Mouse (Mus musculus): ENCODE measurements around the gene Tns4. TPM values are rescaled to one million over a fixed set of nuclear protein-coding genes. Genes with fewer than 3 reads are reported as not detected.

Tns4 gene
- polyA plus RNA-seq, 1 experiment from 2014 or later, result 2.5 TPM

DNA sequence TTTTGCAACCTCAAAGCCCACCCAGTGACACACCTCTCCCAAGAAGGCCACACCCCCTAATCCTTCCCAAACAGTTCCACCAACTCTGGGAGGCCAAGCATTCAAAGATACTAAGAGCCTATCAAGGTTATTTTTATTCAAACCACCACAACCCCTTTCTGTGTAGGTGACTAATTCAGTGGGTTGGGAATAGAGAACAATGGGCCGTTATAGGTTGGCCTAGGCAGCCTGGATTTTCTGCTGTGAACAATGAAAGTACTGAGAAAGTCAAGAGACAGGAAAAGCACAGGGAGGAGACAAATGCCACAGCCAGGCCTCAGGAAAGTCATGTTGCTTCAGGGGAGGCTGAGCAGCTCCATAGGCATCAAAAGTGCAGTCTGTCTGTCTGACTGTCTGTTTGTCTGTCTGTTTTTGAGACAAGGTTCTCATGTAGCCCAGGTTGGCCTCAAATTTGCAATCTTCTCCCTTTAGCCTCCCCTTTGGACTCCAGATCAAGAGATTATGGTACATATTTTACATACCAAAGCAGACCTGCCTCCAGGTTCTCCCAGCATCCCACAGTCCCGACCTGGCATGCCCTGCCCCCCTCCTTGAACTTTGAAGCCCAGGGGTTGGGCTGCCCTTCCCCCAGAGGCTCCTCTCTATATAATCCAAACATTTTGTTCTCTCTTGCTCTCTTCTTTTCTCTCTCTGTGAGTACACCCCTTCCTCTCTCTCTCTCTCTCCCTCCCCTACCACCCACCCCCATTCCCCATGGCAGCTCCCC lies 6.0 kb upstream of the Tns4 start:
- no peaks in the 10 kb centered on the region for H3K36me3 ChIP-seq (ENCODE audit: control insufficient read depth, insufficient read depth, low read length)
- no peak overlapping the region for H3K4me2 ChIP-seq (replicated peaks; ENCODE audit: low read depth, low read length)
- H3K9ac ChIP-seq (replicated peaks; ENCODE audit: low read depth, low read length), result no peak overlapping the region
- 43% methylated on average over 2 of the region's 2 CpGs for WGBS
- no peak for ATAC-seq (ENCODE audit: insufficient number of reproducible peaks, insufficient read depth, low FRiP score, low read depth)
- no peaks in the 10 kb centered on the region for H3K27me3 ChIP-seq (ENCODE audit: control insufficient read depth, insufficient read depth, low read length)
- peak overlapping the region; percentile 34; the same call in 1 of the 2 replicates for H3K27ac ChIP-seq (ENCODE audit: low read length)
- H3K4me1 ChIP-seq (ENCODE audit: control insufficient read depth, insufficient read depth, low read length), result peaks cover 3% of the 10 kb centered on the region; the same call in 1 of the 2 replicates
- no peaks in the 10 kb centered on the region; the same call in 1 of the 2 replicates for H3K9me3 ChIP-seq (ENCODE audit: control insufficient read depth, low read depth, low read length)
- H3K4me3 ChIP-seq (ENCODE audit: low read depth, low read length), result no peak overlapping the region

- Histone ChIP-seq H3K9me3 (ENCODE audit: control insufficient read depth, low read depth, low read length) (no peaks in the 10 kb centered on the region; the same call in 1 of the 2 replicates), H3K4me3 (ENCODE audit: low read depth, low read length) (no peak overlapping the region), H3K36me3 (ENCODE audit: control insufficient read depth, insufficient read depth, low read length) (no peaks in the 10 kb centered on the region), H3K4me2 (replicated peaks; ENCODE audit: low read depth, low read length) (no peak overlapping the region), H3K27ac (ENCODE audit: low read length) (no peak overlapping the region), H3K27me3 (ENCODE audit: control insufficient read depth, insufficient read depth, low read length) (no peaks in the 10 kb centered on the region), H3K4me1 (ENCODE audit: control insufficient read depth, insufficient read depth, low read length) (peaks cover 3% of the 10 kb centered on the region; the same call in 1 of the 2 replicates), H3K9ac (replicated peaks; ENCODE audit: low read depth, low read length) (no peak overlapping the region)
- WGBS, result 85% methylated on average over 7 of the region's 7 CpGs
- ATAC-seq (ENCODE audit: insufficient number of reproducible peaks, insufficient read depth, low FRiP score, low read depth), result no peak
These were observed 4.6 kb upstream of the Tns4 start for GRCm38 (mm10) chr11:99093740-99094139.

DNA sequence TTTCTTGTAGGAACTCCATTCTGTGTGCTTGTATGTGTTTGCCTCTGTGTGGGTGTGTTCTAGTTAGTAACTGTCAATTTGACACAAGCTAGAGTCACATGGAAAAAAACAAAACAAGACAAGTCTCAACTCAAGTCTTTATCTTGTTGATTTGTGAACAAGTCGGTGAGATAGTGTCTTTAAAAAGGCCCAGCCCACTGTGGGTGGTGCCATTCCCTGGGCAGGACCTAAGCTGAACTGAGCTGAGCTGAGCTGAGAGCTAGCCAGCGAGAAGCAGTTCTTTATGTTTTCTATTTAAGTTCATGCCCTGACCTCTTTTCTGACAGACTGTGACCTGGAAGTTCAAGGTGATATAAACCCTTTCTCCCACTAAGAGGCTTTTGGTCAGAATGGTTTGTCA lies 2.6 kb upstream of the Tns4 start:
- Histone ChIP-seq H3K27me3 (ENCODE audit: control insufficient read depth, insufficient read depth, low read length) (no peaks in the 10 kb centered on the region), H3K36me3 (ENCODE audit: control insufficient read depth, insufficient read depth, low read length) (no peaks in the 10 kb centered on the region), H3K9me3 (ENCODE audit: control insufficient read depth, low read depth, low read length) (no peaks in the 10 kb centered on the region; the same call in 1 of the 2 replicates), H3K4me1 (ENCODE audit: control insufficient read depth, insufficient read depth, low read length) (peaks cover 3% of the 10 kb centered on the region; the same call in 1 of the 2 replicates), H3K9ac (replicated peaks; ENCODE audit: low read depth, low read length) (no peak overlapping the region), H3K27ac (ENCODE audit: low read length) (no peak overlapping the region), H3K4me3 (ENCODE audit: low read depth, low read length) (no peak overlapping the region), H3K4me2 (replicated peaks; ENCODE audit: low read depth, low read length) (no peak overlapping the region)
- 34% methylated on average over 2 of the region's 2 CpGs for WGBS
- ATAC-seq (ENCODE audit: insufficient number of reproducible peaks, insufficient read depth, low FRiP score, low read depth), result no peak

DNA sequence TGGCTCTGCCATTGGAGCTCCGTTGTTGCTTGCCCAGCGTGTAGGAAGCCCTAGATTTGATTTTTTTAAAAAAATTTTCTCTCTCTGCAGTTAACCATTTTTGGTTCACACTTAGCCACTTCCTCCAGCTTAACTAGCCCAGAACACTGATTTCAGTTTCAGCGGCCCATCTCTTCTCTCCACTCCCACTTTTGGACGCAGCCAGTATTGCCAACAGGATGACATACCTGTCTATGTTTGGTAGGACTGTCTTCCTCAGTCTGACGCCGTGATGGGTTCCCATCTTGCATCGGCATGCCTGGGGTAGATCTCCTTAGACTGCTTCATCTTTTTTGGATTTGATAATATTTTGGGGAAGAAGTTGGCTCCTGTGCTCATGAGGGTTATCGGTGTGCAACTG lies 1.3 kb upstream of the Tns4 start:
- 94% methylated on average over 8 of the region's 8 CpGs for WGBS
- H3K4me2 ChIP-seq (replicated peaks; ENCODE audit: low read depth, low read length), result no peak overlapping the region
- no peaks in the 10 kb centered on the region for H3K36me3 ChIP-seq (ENCODE audit: control insufficient read depth, insufficient read depth, low read length)
- H3K27ac ChIP-seq (ENCODE audit: low read length), result no peak overlapping the region
- no peak overlapping the region for H3K9ac ChIP-seq (replicated peaks; ENCODE audit: low read depth, low read length)
- H3K4me3 ChIP-seq (ENCODE audit: low read depth, low read length), result no peak overlapping the region
- H3K27me3 ChIP-seq (ENCODE audit: control insufficient read depth, insufficient read depth, low read length), result no peaks in the 10 kb centered on the region
- H3K9me3 ChIP-seq (ENCODE audit: control insufficient read depth, low read depth, low read length), result no peaks in the 10 kb centered on the region; the same call in 1 of the 2 replicates
- peaks cover 3% of the 10 kb centered on the region; the same call in 1 of the 2 replicates for H3K4me1 ChIP-seq (ENCODE audit: control insufficient read depth, insufficient read depth, low read length)
- ATAC-seq (ENCODE audit: insufficient number of reproducible peaks, insufficient read depth, low FRiP score, low read depth), result no peak

DNA sequence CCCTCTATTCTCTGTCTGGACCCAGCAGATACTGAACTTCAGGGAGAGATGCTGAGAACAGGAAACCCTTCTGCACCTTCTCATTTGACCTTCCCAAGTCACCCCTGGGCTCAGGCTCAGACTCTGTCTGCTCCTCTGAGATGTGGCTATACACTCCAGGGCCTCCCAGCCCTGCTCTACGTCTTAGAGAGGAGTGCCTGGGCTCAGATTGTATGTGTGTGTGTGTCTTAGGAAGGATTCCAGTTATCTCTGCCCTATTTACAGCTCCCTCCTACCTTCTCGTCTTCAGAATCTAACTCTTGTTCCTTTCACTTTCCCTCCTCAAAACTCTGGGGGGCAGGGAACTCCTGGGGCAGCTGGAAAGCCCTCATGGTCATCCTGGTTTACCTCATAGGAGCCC lies 620 bp downstream of the Tns4 start:
- no peaks in the 10 kb centered on the region for H3K36me3 ChIP-seq (ENCODE audit: control insufficient read depth, insufficient read depth, low read length)
- no peaks in the 10 kb centered on the region for H3K9me3 ChIP-seq (ENCODE audit: control insufficient read depth, low read depth, low read length)
- peaks cover 3% of the 10 kb centered on the region; the same call in 1 of the 2 replicates for H3K4me1 ChIP-seq (ENCODE audit: control insufficient read depth, insufficient read depth, low read length)
- ATAC-seq (ENCODE audit: insufficient number of reproducible peaks, insufficient read depth, low FRiP score, low read depth), result no peak
- H3K9ac ChIP-seq (replicated peaks; ENCODE audit: low read depth, low read length), result no peak overlapping the region
- no peak overlapping the region for H3K27ac ChIP-seq (ENCODE audit: low read length)
- no peak overlapping the region for H3K4me3 ChIP-seq (ENCODE audit: low read depth, low read length)
- no peaks in the 10 kb centered on the region for H3K27me3 ChIP-seq (ENCODE audit: control insufficient read depth, insufficient read depth, low read length)
- H3K4me2 ChIP-seq (replicated peaks; ENCODE audit: low read depth, low read length), result peak overlapping the region; percentile 8; the same call in 1 of the 2 replicates
- 43% methylated on average over 2 of the region's 2 CpGs for WGBS

- Histone ChIP-seq H3K27me3 (ENCODE audit: control insufficient read depth, insufficient read depth, low read length) (no peaks in the 10 kb centered on the region), H3K4me1 (ENCODE audit: control insufficient read depth, insufficient read depth, low read length) (peaks cover 10% of the 10 kb centered on the region; the same call in 1 of the 2 replicates), H3K27ac (ENCODE audit: low read length) (no peak overlapping the region), H3K4me2 (replicated peaks; ENCODE audit: low read depth, low read length) (no peak overlapping the region), H3K36me3 (ENCODE audit: control insufficient read depth, insufficient read depth, low read length) (no peaks in the 10 kb centered on the region), H3K9ac (replicated peaks; ENCODE audit: low read depth, low read length) (no peak overlapping the region), H3K9me3 (ENCODE audit: control insufficient read depth, low read depth, low read length) (no peaks in the 10 kb centered on the region), H3K4me3 (ENCODE audit: low read depth, low read length) (no peak overlapping the region)
- 64% methylated on average over 9 of the region's 9 CpGs for WGBS
- ATAC-seq (ENCODE audit: insufficient number of reproducible peaks, insufficient read depth, low FRiP score, low read depth), result no peak
These were observed 4.7 kb downstream of the Tns4 start for GRCm38 (mm10) chr11:99084366-99084765.

- ATAC-seq (ENCODE audit: insufficient number of reproducible peaks, insufficient read depth, low FRiP score, low read depth), result no peak
- WGBS, result 91% methylated on average over 8 of the region's 8 CpGs
These were observed 5.6 kb downstream of the Tns4 start for GRCm38 (mm10) chr11:99083516-99083915.

GRCm38 (mm10) chr11:99082098-99082497 lies 7.0 kb downstream of the Tns4 start:
- Histone ChIP-seq H3K4me2 (replicated peaks; ENCODE audit: low read depth, low read length) (no peak overlapping the region), H3K4me3 (ENCODE audit: low read depth, low read length) (no peak overlapping the region), H3K9ac (replicated peaks; ENCODE audit: low read depth, low read length) (no peak overlapping the region), H3K36me3 (ENCODE audit: control insufficient read depth, insufficient read depth, low read length) (no peaks in the 10 kb centered on the region), H3K9me3 (ENCODE audit: control insufficient read depth, low read depth, low read length) (no peaks in the 10 kb centered on the region), H3K27me3 (ENCODE audit: control insufficient read depth, insufficient read depth, low read length) (no peaks in the 10 kb centered on the region), H3K4me1 (ENCODE audit: control insufficient read depth, insufficient read depth, low read length) (peaks cover 16% of the 10 kb centered on the region), H3K27ac (ENCODE audit: low read length) (no peak overlapping the region)
- ATAC-seq (ENCODE audit: insufficient number of reproducible peaks, insufficient read depth, low FRiP score, low read depth), result peak; percentile 57; the same call in 1 of the 2 replicates
- WGBS, result 53% methylated on average over 8 of the region's 8 CpGs

More at GRCm38 (mm10) chr11:99083516-99083915, 5.6 kb downstream of the Tns4 start:
- Histone ChIP-seq H3K4me2 (replicated peaks; ENCODE audit: low read depth, low read length) (no peak overlapping the region), H3K36me3 (ENCODE audit: control insufficient read depth, insufficient read depth, low read length) (no peaks in the 10 kb centered on the region), H3K27me3 (ENCODE audit: control insufficient read depth, insufficient read depth, low read length) (no peaks in the 10 kb centered on the region), H3K27ac (ENCODE audit: low read length) (no peak overlapping the region), H3K4me1 (ENCODE audit: control insufficient read depth, insufficient read depth, low read length) (peaks cover 12% of the 10 kb centered on the region), H3K9ac (replicated peaks; ENCODE audit: low read depth, low read length) (no peak overlapping the region), H3K9me3 (ENCODE audit: control insufficient read depth, low read depth, low read length) (no peaks in the 10 kb centered on the region), H3K4me3 (ENCODE audit: low read depth, low read length) (no peak overlapping the region)

Measured in stomach, embryonic 14.5 days (tissue).